8 mouse cellular contexts compared by ENCODE assay signal in genomic region chr6:86668580-86669239, GRCm38 (mm10). TPM values are rescaled to one million over a fixed set of nuclear protein-coding genes. Genes with fewer than 3 reads are reported as not detected.
DNase-seq lines count a peak whose midpoint lies in the region; ATAC-seq and TF ChIP-seq lines count a peak whose summit lies in the region.

Gene Mxd1, minus strand, starts transcription at chr6:86669161.

- peak within 1 kb of the TSS; percentile 80 for H3K9ac ChIP-seq in forebrain, embryonic 16.5 days (replicated peaks; ENCODE audit: low read depth, low read length)
- H3K9ac ChIP-seq in midbrain, postnatal 0 days (replicated peaks; ENCODE audit: low read length, poor library complexity, severe bottlenecking) = peak within 1 kb of the TSS; percentile 75

- no peak for TF ChIP-seq CTCF in midbrain, postnatal 0 days (IDR thresholded peaks at IDR 0.05)

- H3K4me3 ChIP-seq in forebrain, embryonic 16.5 days (replicated peaks; ENCODE audit: low read length) = peak within 1 kb of the TSS; percentile 83
- H3K4me3 ChIP-seq in midbrain, postnatal 0 days (ENCODE audit: low read depth, low read length) = peak within 1 kb of the TSS; percentile 86

- peak within 1 kb of the TSS; percentile 88 for H3K4me2 ChIP-seq in forebrain, embryonic 16.5 days (ENCODE audit: low read length)
- peak within 1 kb of the TSS; percentile 81 for H3K4me2 ChIP-seq in midbrain, postnatal 0 days (ENCODE audit: low read depth, low read length, poor library complexity, severe bottlenecking)

- no peaks in the 10 kb centered on the region for H3K9me3 ChIP-seq in forebrain, embryonic 16.5 days (ENCODE audit: control insufficient read depth, low read length)
- no peaks in the 10 kb centered on the region for H3K9me3 ChIP-seq in midbrain, postnatal 0 days (ENCODE audit: low read length)

- intact Hi-C loops in left cerebral cortex, postnatal 25 days (cut with DNase I) = loop anchor here (1.0 to 5.0 kb wide), 2 partner anchors 83 to 121 kb away; no protein-coding TSS in a partner anchor

- H3K27me3 ChIP-seq in forebrain, embryonic 16.5 days (replicated peaks; ENCODE audit: control insufficient read depth, insufficient read depth, low read length) = no peaks in the 10 kb centered on the region
- H3K27me3 ChIP-seq in midbrain, postnatal 0 days (ENCODE audit: insufficient read depth, low read length) = no peaks in the 10 kb centered on the region

- WGBS in forebrain, embryonic 16.5 days = under 1% methylated on average over 61 of the region's 76 CpGs
- WGBS in midbrain, postnatal 0 days = under 1% methylated on average over 67 of the region's 76 CpGs

- H3K36me3 ChIP-seq in forebrain, embryonic 16.5 days (ENCODE audit: control insufficient read depth, insufficient read depth) = peaks cover 11% of the 10 kb centered on the region
- H3K36me3 ChIP-seq in midbrain, postnatal 0 days (ENCODE audit: insufficient read depth, low read length) = peaks cover 22% of the 10 kb centered on the region

- peak; percentile 54 for DNase-seq in cerebellum, adult 9-10 months
- DNase-seq in right cerebral cortex, postnatal 10 days (ENCODE audit: low spot score in 2 of 2) = peak; percentile 47 to 57
- DNase-seq in right cerebral cortex, adult 18-20 months = no peak
- no peak for DNase-seq in left cerebral cortex, postnatal 25 days (ENCODE audit: low spot score in 2 of 2)
- no peak for DNase-seq in midbrain, postnatal 0 days (ENCODE audit: low spot score)
- no peak for DNase-seq in urinary bladder, postnatal 4 days (ENCODE audit: low spot score in 2 of 2)

- peaks cover 25% of the 10 kb centered on the region for H3K4me1 ChIP-seq in forebrain, embryonic 16.5 days (replicated peaks; ENCODE audit: control insufficient read depth, insufficient read depth, low read length)
- H3K4me1 ChIP-seq in midbrain, postnatal 0 days (ENCODE audit: insufficient read depth, low read length) = peaks cover 9% of the 10 kb centered on the region; the same call in 1 of the 2 replicates

- H3K27ac ChIP-seq in forebrain, embryonic 16.5 days (ENCODE audit: low read length) = peak within 1 kb of the TSS; percentile 48; the same call in 1 of the 2 replicates
- H3K27ac ChIP-seq in midbrain, postnatal 0 days (ENCODE audit: low read depth, low read length) = peak within 1 kb of the TSS; percentile 70

- ATAC-seq in cerebellum, adult (ENCODE audit: insufficient number of reproducible peaks, low FRiP score, low TSS enrichment) = no peak
- ATAC-seq in forebrain, embryonic 16.5 days = peak; percentile 96; the same call in 1 of the 2 replicates
- ATAC-seq in midbrain, postnatal 0 days (ENCODE audit: low FRiP score) = 0 out of 2 replicates have a peak, but pooled peaks have one; percentile 1

RNA-seq across cellular contexts. Expression of gene Mxd1, which starts in this region (rescaled TPM):
- 21.6 and 23.2 TPM in 2 replicates for polyA plus RNA-seq in forebrain, embryonic 16.5 days (2015; fragmentation: Nextera tagmentation; extraction: Ambion mirVana)
- 10 to 100 TPM; 22.2 to 29.9 TPM for total RNA-seq in left cerebral cortex, postnatal 25 days (2021)
- 12.7 and 16.1 TPM in 2 replicates for total RNA-seq in midbrain, postnatal 0 days (2014; rRNA removed)
- polyA plus RNA-seq in midbrain, postnatal 0 days (2015; fragmentation: Nextera tagmentation; extraction: Ambion mirVana) = 12.8 and 13.1 TPM in 2 replicates

Comparison
In these comparisons a context has a peak if more than half of its experiments do, and no peak if none do; other contexts are left out.
1. DNase-seq: peak in cerebellum, adult 9-10 months (single experiment) and right cerebral cortex, postnatal 10 days (2 of 2); none in right cerebral cortex, adult 18-20 months (single experiment), left cerebral cortex, postnatal 25 days (0 of 2), midbrain, postnatal 0 days (single experiment) and urinary bladder, postnatal 4 days (0 of 2).